Mouse (Mus musculus): ENCODE measurements around the gene Pigu. TPM values are rescaled to one million over a fixed set of nuclear protein-coding genes. Genes with fewer than 3 reads are reported as not detected.
A peak's percentile ranks its signal among the peaks of the same experiment; 100 is the strongest.

Gene Pigu
- polyA plus RNA-seq, 1 experiment from 2014 or later: 41.4 TPM

DNA sequence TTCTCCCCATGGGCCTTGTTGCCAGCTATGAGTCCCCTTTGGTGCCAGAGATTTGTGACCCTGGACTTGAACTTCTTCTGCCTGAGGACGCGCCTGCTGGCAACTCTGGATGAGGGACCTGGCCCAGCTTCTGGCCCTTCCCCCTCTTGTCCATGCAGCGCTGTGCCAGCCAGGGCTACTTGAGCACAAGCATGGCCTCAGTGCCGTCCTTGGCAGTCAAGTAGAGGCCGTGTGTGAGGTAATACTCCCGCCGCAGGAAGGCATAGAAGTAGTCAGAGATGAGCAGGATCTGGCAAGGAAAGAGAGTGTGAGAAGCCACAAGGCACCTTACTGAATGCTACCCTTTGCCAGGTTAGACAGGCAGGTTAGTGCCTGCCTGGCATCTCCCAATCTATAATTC lies 78.9 kb downstream of the Pigu start:
- ATAC-seq: peak; percentile 27
- 55% methylated on average over 7 of the region's 7 CpGs for WGBS
- Histone ChIP-seq H3K36me3 (ENCODE audit: insufficient read depth, low read length) (no peaks in the 10 kb centered on the region), H3K9ac (replicated peaks; ENCODE audit: low read depth) (no peak overlapping the region), H3K4me1 (ENCODE audit: insufficient read depth, low read depth, low read length) (peaks cover 5% of the 10 kb centered on the region; the same call in 1 of the 2 replicates), H3K4me3 (ENCODE audit: low read depth, low read length) (no peak overlapping the region), H3K27me3 (replicated peaks; ENCODE audit: insufficient read depth, low read length) (no peaks in the 10 kb centered on the region), H3K9me3 (ENCODE audit: low read length) (no peaks in the 10 kb centered on the region), H3K4me2 (replicated peaks; ENCODE audit: low read depth, low read length) (no peak overlapping the region), H3K27ac (ENCODE audit: low read length) (no peak overlapping the region)
- no peak for TF ChIP-seq EP300 (IDR thresholded peaks at IDR 0.05)
- no peak for TF ChIP-seq CTCF (IDR thresholded peaks at IDR 0.05)
- peak; percentile 75 for DNase-seq (ENCODE audit: low spot score)

- Histone ChIP-seq H3K36me3 (ENCODE audit: insufficient read depth, low read length) (no peaks in the 10 kb centered on the region), H3K27me3 (replicated peaks; ENCODE audit: insufficient read depth, low read length) (no peaks in the 10 kb centered on the region), H3K9me3 (ENCODE audit: low read length) (no peaks in the 10 kb centered on the region), H3K9ac (replicated peaks; ENCODE audit: low read depth) (peak overlapping the region; percentile 88; the same call in 1 of the 2 replicates), H3K4me3 (ENCODE audit: low read depth, low read length) (peak overlapping the region; percentile 75), H3K4me2 (replicated peaks; ENCODE audit: low read depth, low read length) (peak overlapping the region; percentile 77), H3K4me1 (ENCODE audit: insufficient read depth, low read depth, low read length) (peaks cover 5% of the 10 kb centered on the region; the same call in 1 of the 2 replicates), H3K27ac (ENCODE audit: low read length) (peak overlapping the region; percentile 4; the same call in 1 of the 2 replicates)
- DNase-seq (ENCODE audit: low spot score) (no peak), ATAC-seq (no peak)
- WGBS: 81% methylated on average over 2 of the region's 2 CpGs
- TF ChIP-seq CTCF (IDR thresholded peaks at IDR 0.05) (no peak), EP300 (IDR thresholded peaks at IDR 0.05) (no peak)
Measured at GRCm38 (mm10) chr2:155277721-155278120, 79.5 kb downstream of the Pigu start.

GRCm38 (mm10) chr2:155276621-155277175 lies 80.5 kb downstream of the Pigu start:
- under 1% methylated on average over 35 of the region's 49 CpGs for WGBS
- DNase-seq (ENCODE audit: low spot score): peak; percentile 86
- TF ChIP-seq CTCF (IDR thresholded peaks at IDR 0.05) (peak; percentile 5; the same call in 1 of the 2 replicates), EP300 (IDR thresholded peaks at IDR 0.05) (no peak)

DNA sequence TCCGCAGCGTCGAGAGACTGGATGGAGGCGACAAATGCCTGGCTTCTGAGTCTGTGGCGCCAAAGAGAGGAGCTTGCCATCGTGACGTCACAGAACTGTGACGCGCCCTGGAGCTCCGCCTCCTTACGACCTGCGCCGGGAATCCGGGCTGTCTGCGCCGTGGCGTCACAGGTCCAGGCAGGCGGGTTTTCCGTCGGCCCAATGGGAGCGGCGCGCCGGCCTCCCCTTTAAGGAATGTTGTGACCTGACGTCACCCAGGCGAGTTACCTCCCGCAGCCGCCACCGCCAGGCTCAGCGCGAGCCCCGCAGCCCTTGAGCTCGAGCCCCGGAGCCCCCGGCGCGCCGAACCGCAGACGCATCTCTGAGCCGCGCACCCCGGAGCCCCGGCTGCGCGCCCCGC lies 81.0 kb downstream of the Pigu start, which contains the start of gene Map1lc3a:
Gene Map1lc3a (plus strand): TSS at position 103 of the 400 bp plus-strand sequence.
- no peaks in the 10 kb centered on the region for H3K9me3 ChIP-seq (ENCODE audit: low read length)
- H3K27me3 ChIP-seq (replicated peaks; ENCODE audit: insufficient read depth, low read length): no peaks in the 10 kb centered on the region
- peak within 1 kb of the TSS; percentile 93 for H3K27ac ChIP-seq (ENCODE audit: low read length)
- peaks cover 5% of the 10 kb centered on the region; the same call in 1 of the 2 replicates for H3K4me1 ChIP-seq (ENCODE audit: insufficient read depth, low read depth, low read length)
- peak; percentile 97 for DNase-seq (ENCODE audit: low spot score)
- no peak for TF ChIP-seq EP300 (IDR thresholded peaks at IDR 0.05)
- no peak for TF ChIP-seq CTCF (IDR thresholded peaks at IDR 0.05)
- peak; percentile 92 for ATAC-seq
- H3K4me2 ChIP-seq (replicated peaks; ENCODE audit: low read depth, low read length): peak within 1 kb of the TSS; percentile 77
- no peaks in the 10 kb centered on the region for H3K36me3 ChIP-seq (ENCODE audit: insufficient read depth, low read length)
- H3K4me3 ChIP-seq (ENCODE audit: low read depth, low read length): peak within 1 kb of the TSS; percentile 75
- H3K9ac ChIP-seq (replicated peaks; ENCODE audit: low read depth): peak within 1 kb of the TSS; percentile 88
- 6% methylated on average over 44 of the region's 47 CpGs for WGBS

More at GRCm38 (mm10) chr2:155276621-155277175, 80.5 kb downstream of the Pigu start:
- Histone ChIP-seq H3K4me1 (ENCODE audit: insufficient read depth, low read depth, low read length) (peaks cover 5% of the 10 kb centered on the region; the same call in 1 of the 2 replicates), H3K9ac (replicated peaks; ENCODE audit: low read depth) (peak overlapping the region; percentile 88), H3K4me3 (ENCODE audit: low read depth, low read length) (peak overlapping the region; percentile 75), H3K9me3 (ENCODE audit: low read length) (no peaks in the 10 kb centered on the region), H3K27me3 (replicated peaks; ENCODE audit: insufficient read depth, low read length) (no peaks in the 10 kb centered on the region), H3K27ac (ENCODE audit: low read length) (peak overlapping the region; percentile 93), H3K36me3 (ENCODE audit: insufficient read depth, low read length) (no peaks in the 10 kb centered on the region), H3K4me2 (replicated peaks; ENCODE audit: low read depth, low read length) (peak overlapping the region; percentile 77)
- peak; percentile 93 for ATAC-seq

DNA sequence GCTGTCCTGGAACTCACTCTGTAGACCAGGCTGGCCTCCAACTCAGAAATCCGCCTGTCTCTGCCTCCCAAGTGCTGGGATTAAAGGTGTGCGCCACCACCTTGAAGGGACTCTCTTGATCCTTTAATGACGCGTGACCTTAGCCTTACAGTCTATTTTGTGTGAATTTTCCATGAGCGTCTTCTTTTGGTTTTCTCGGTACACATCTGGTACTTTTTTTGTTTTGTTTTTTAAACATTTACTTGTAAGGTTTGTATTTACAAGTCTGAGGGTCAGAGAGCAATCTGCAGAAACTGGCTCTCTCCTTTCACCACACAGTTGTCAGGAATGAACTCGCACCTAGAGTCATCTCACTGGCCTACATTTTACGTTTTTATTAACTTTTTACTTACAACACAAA lies 83.6 kb downstream of the Pigu start:
- peaks cover 5% of the 10 kb centered on the region; the same call in 1 of the 2 replicates for H3K4me1 ChIP-seq (ENCODE audit: insufficient read depth, low read depth, low read length)
- no peaks in the 10 kb centered on the region for H3K9me3 ChIP-seq (ENCODE audit: low read length)
- DNase-seq (ENCODE audit: low spot score): no peak
- ATAC-seq: no peak
- no peak for TF ChIP-seq EP300 (IDR thresholded peaks at IDR 0.05)
- TF ChIP-seq CTCF (IDR thresholded peaks at IDR 0.05): no peak
- H3K4me2 ChIP-seq (replicated peaks; ENCODE audit: low read depth, low read length): no peak overlapping the region
- no peak overlapping the region for H3K9ac ChIP-seq (replicated peaks; ENCODE audit: low read depth)
- H3K27me3 ChIP-seq (replicated peaks; ENCODE audit: insufficient read depth, low read length): no peaks in the 10 kb centered on the region
- H3K4me3 ChIP-seq (ENCODE audit: low read depth, low read length): no peak overlapping the region
- WGBS: 86% methylated on average over 8 of the region's 8 CpGs
- no peak overlapping the region for H3K27ac ChIP-seq (ENCODE audit: low read length)
- H3K36me3 ChIP-seq (ENCODE audit: insufficient read depth, low read length): no peaks in the 10 kb centered on the region

GRCm38 (mm10) chr2:155272396-155273170 lies 84.6 kb downstream of the Pigu start:
- no peak for DNase-seq (ENCODE audit: low spot score)
- Histone ChIP-seq H3K9me3 (ENCODE audit: low read length) (no peaks in the 10 kb centered on the region), H3K27me3 (replicated peaks; ENCODE audit: insufficient read depth, low read length) (no peaks in the 10 kb centered on the region), H3K4me2 (replicated peaks; ENCODE audit: low read depth, low read length) (no peak overlapping the region), H3K4me3 (ENCODE audit: low read depth, low read length) (no peak overlapping the region), H3K9ac (replicated peaks; ENCODE audit: low read depth) (no peak overlapping the region), H3K4me1 (ENCODE audit: insufficient read depth, low read depth, low read length) (peaks cover 5% of the 10 kb centered on the region; the same call in 1 of the 2 replicates), H3K36me3 (ENCODE audit: insufficient read depth, low read length) (no peaks in the 10 kb centered on the region), H3K27ac (ENCODE audit: low read length) (no peak overlapping the region)
- WGBS: 65% methylated on average over 10 of the region's 10 CpGs
- TF ChIP-seq CTCF (IDR thresholded peaks at IDR 0.05) (no peak), EP300 (IDR thresholded peaks at IDR 0.05) (no peak)
- ATAC-seq: no peak
